Mouse (Mus musculus): ENCODE measurements around the gene Thap7. TPM values are rescaled to one million over a fixed set of nuclear protein-coding genes. Genes with fewer than 3 reads are reported as not detected.

Thap7 gene
- polyA plus RNA-seq, 1 experiment from 2014 or later: 58.6 TPM

DNA sequence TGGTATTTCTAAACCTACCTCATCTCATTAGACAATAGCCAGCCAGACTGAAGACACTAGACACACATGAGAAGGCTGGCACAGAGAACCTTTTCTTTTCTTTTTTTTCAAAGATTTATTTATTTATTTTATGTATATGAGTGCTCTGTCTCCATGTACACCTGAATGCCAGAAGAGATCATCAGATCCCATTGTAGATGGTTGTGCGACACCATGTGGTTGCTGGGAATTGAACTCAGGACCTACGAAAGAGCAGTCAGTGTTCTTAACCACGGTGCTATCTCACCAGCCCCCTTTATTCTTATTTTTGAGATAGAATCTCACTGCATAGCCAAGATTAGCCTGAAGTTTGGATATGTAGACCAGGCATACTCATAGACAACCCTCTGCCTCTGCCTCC lies 5.6 kb upstream of the Thap7 start:
- Histone ChIP-seq H3K9ac (ENCODE audit: low read depth, low read length) (no peak overlapping the region), H3K27ac (no peak overlapping the region), H3K4me2 (ENCODE audit: low read length) (no peak overlapping the region), H3K27me3 (ENCODE audit: insufficient read depth, low read length) (no peaks in the 10 kb centered on the region), H3K4me1 (replicated peaks; ENCODE audit: insufficient read depth, low read length) (0 out of 2 replicates have a peak, but pooled peaks cover 3% of the 10 kb centered on the region), H3K36me3 (ENCODE audit: insufficient read depth, low read length) (no peaks in the 10 kb centered on the region), H3K9me3 (replicated peaks; ENCODE audit: low read length) (no peaks in the 10 kb centered on the region), H3K4me3 (replicated peaks; ENCODE audit: low read depth, low read length) (no peak overlapping the region)
- ATAC-seq (replicated peaks; ENCODE audit: low FRiP score, low read depth) (no peak), DNase-seq (ENCODE audit: low spot score) (no peak)
- WGBS: 86% methylated on average over 3 of the region's 3 CpGs
- no peak for TF ChIP-seq CTCF (IDR thresholded peaks at IDR 0.05; ENCODE audit: low read depth)

- H3K4me1 ChIP-seq (replicated peaks; ENCODE audit: insufficient read depth, low read length): 0 out of 2 replicates have a peak, but pooled peaks cover 11% of the 10 kb centered on the region
- no peak overlapping the region for H3K27ac ChIP-seq
- H3K36me3 ChIP-seq (ENCODE audit: insufficient read depth, low read length): peaks cover 7% of the 10 kb centered on the region
- 74% methylated on average over 14 of the region's 14 CpGs for WGBS
- no peak overlapping the region for H3K4me2 ChIP-seq (ENCODE audit: low read length)
- no peak for DNase-seq (ENCODE audit: low spot score)
- no peaks in the 10 kb centered on the region for H3K9me3 ChIP-seq (replicated peaks; ENCODE audit: low read length)
- no peaks in the 10 kb centered on the region for H3K27me3 ChIP-seq (ENCODE audit: insufficient read depth, low read length)
- no peak overlapping the region for H3K9ac ChIP-seq (ENCODE audit: low read depth, low read length)
- ATAC-seq (replicated peaks; ENCODE audit: low FRiP score, low read depth): no peak
- no peak overlapping the region for H3K4me3 ChIP-seq (replicated peaks; ENCODE audit: low read depth, low read length)
- TF ChIP-seq CTCF (IDR thresholded peaks at IDR 0.05; ENCODE audit: low read depth): no peak
These were observed 1.9 kb upstream of the Thap7 start for GRCm38 (mm10) chr16:17532676-17533329.

DNA sequence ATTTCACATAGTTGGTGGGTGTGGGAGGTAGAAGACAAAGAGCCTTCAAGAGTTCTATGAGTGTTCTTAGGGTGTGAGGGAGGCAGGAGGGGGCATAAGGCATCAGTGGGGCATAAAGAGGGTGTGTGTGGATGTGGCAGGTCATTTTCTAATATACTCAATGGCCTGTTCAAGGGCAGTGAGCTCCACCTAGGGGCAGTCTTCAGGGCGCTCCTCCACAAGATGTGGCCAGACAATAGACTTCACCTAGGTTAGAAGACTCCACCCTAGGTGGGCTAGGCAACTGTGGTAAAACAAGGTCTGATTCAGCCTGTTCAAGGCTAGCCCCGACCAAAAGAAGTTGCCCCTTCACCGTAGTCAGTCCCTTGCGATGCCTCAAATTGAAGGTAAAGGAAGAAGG lies 1.3 kb upstream of the Thap7 start:
- DNase-seq (ENCODE audit: low spot score): peak; percentile 60
- peaks cover 11% of the 10 kb centered on the region for H3K36me3 ChIP-seq (ENCODE audit: insufficient read depth, low read length)
- no peaks in the 10 kb centered on the region for H3K27me3 ChIP-seq (ENCODE audit: insufficient read depth, low read length)
- no peak overlapping the region for H3K4me3 ChIP-seq (replicated peaks; ENCODE audit: low read depth, low read length)
- H3K4me2 ChIP-seq (ENCODE audit: low read length): no peak overlapping the region
- H3K4me1 ChIP-seq (replicated peaks; ENCODE audit: insufficient read depth, low read length): 0 out of 2 replicates have a peak, but pooled peaks cover 11% of the 10 kb centered on the region
- no peak overlapping the region for H3K9ac ChIP-seq (ENCODE audit: low read depth, low read length)
- 68% methylated on average over 4 of the region's 4 CpGs for WGBS
- H3K9me3 ChIP-seq (replicated peaks; ENCODE audit: low read length): no peaks in the 10 kb centered on the region
- TF ChIP-seq CTCF (IDR thresholded peaks at IDR 0.05; ENCODE audit: low read depth): peak; percentile 68
- no peak overlapping the region for H3K27ac ChIP-seq
- ATAC-seq (replicated peaks; ENCODE audit: low FRiP score, low read depth): no peak

GRCm38 (mm10) chr16:17529981-17530586 lies 852 bp downstream of the Thap7 start:
- WGBS: 12% methylated on average over 17 of the region's 17 CpGs
- H3K27me3 ChIP-seq (ENCODE audit: insufficient read depth, low read length): no peaks in the 10 kb centered on the region
- no peak for ATAC-seq (replicated peaks; ENCODE audit: low FRiP score, low read depth)
- H3K9ac ChIP-seq (ENCODE audit: low read depth, low read length): peak overlapping the region; percentile 84
- 0 out of 2 replicates have a peak, but pooled peaks cover 11% of the 10 kb centered on the region for H3K4me1 ChIP-seq (replicated peaks; ENCODE audit: insufficient read depth, low read length)
- TF ChIP-seq CTCF (IDR thresholded peaks at IDR 0.05; ENCODE audit: low read depth): no peak
- H3K27ac ChIP-seq: peak overlapping the region; percentile 94
- H3K4me3 ChIP-seq (replicated peaks; ENCODE audit: low read depth, low read length): peak overlapping the region; percentile 61
- H3K36me3 ChIP-seq (ENCODE audit: insufficient read depth, low read length): peaks cover 32% of the 10 kb centered on the region
- peak overlapping the region; percentile 88 for H3K4me2 ChIP-seq (ENCODE audit: low read length)
- no peak for DNase-seq (ENCODE audit: low spot score)
- no peaks in the 10 kb centered on the region for H3K9me3 ChIP-seq (replicated peaks; ENCODE audit: low read length)

GRCm38 (mm10) chr16:17528276-17528675 lies 2.7 kb downstream of the Thap7 start:
- 93% methylated on average over 13 of the region's 13 CpGs for WGBS
- peaks cover 44% of the 10 kb centered on the region for H3K36me3 ChIP-seq (ENCODE audit: insufficient read depth, low read length)
- no peaks in the 10 kb centered on the region for H3K9me3 ChIP-seq (replicated peaks; ENCODE audit: low read length)
- H3K4me1 ChIP-seq (replicated peaks; ENCODE audit: insufficient read depth, low read length): 0 out of 2 replicates have a peak, but pooled peaks cover 11% of the 10 kb centered on the region
- DNase-seq (ENCODE audit: low spot score): no peak
- no peak for ATAC-seq (replicated peaks; ENCODE audit: low FRiP score, low read depth)
- H3K4me3 ChIP-seq (replicated peaks; ENCODE audit: low read depth, low read length): no peak overlapping the region
- H3K9ac ChIP-seq (ENCODE audit: low read depth, low read length): 0 out of 2 replicates have a peak overlapping the region, but pooled peaks have one; percentile 13
- H3K27ac ChIP-seq: no peak overlapping the region
- TF ChIP-seq CTCF (IDR thresholded peaks at IDR 0.05; ENCODE audit: low read depth): no peak
- no peak overlapping the region for H3K4me2 ChIP-seq (ENCODE audit: low read length)
- no peaks in the 10 kb centered on the region for H3K27me3 ChIP-seq (ENCODE audit: insufficient read depth, low read length)

GRCm38 (mm10) chr16:17527606-17528005 lies 3.3 kb downstream of the Thap7 start:
- Histone ChIP-seq H3K9me3 (replicated peaks; ENCODE audit: low read length) (no peaks in the 10 kb centered on the region), H3K4me1 (replicated peaks; ENCODE audit: insufficient read depth, low read length) (0 out of 2 replicates have a peak, but pooled peaks cover 11% of the 10 kb centered on the region), H3K4me2 (ENCODE audit: low read length) (no peak overlapping the region), H3K27ac (no peak overlapping the region), H3K27me3 (ENCODE audit: insufficient read depth, low read length) (no peaks in the 10 kb centered on the region), H3K9ac (ENCODE audit: low read depth, low read length) (no peak overlapping the region), H3K4me3 (replicated peaks; ENCODE audit: low read depth, low read length) (no peak overlapping the region), H3K36me3 (ENCODE audit: insufficient read depth, low read length) (peaks cover 50% of the 10 kb centered on the region)
- ATAC-seq (replicated peaks; ENCODE audit: low FRiP score, low read depth) (no peak), DNase-seq (ENCODE audit: low spot score) (no peak)
- no peak for TF ChIP-seq CTCF (IDR thresholded peaks at IDR 0.05; ENCODE audit: low read depth)

Data from kidney, postnatal 0 days (tissue).